Mouse (Mus musculus): ENCODE results near the gene Gm49361. TPM values are rescaled to one million over a fixed set of nuclear protein-coding genes. Genes with fewer than 3 reads are reported as not detected.

The Gm49361 gene
- total RNA-seq, 2 experiments from 2014 or later, result 1.7 to 3.2 TPM

DNA sequence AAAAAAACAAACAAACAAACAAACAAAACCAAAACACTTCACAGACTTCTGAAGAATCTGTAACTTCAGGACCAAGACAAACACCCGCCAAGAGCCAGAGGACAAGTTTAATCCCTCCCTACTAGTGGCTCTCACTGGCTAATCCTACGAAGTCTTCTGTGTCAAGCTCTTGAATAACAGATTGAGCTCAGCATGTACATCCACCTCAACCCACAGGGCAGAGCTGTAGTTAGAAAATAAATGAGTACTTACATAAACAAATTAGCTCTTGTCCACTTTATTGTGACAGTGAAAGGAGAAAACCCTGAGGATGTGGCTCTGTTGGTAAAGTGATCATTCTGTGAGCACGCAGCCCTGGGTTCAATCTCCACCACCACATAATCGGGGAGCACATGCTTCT, 124.2 kb downstream of the Gm49361 start:
- DNase-seq (ENCODE audit: low spot score in 2 of 2), result no peak

DNA sequence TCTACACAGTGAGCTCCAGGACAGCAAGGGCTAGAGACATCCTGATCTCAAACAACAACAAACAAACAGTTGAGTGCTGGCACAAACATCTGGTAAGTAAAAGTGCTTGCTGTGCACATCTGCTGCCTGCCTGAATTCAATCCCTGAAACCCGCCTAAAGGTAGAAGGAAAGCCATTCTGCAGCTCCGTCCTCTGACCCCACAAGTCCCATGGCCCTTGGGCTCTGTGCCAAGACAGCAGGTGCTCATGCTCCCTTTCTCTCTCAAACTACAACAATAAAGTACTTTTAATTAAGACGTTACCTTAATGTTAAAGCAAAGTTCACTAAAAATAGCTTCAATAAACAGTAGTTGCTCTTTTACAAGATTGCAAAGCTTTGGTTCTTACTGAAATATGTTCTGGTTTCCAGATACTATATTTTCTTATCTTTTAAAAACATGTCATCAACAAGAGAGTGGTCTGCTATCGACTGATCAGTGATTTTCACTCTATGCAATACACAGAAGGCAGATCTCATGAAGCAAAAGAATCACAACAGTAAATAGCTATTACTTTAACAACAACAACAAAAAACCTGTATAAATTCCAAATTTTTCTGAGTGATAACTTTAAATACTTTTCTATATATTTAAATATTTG, 125.2 kb downstream of the Gm49361 start:
- DNase-seq (ENCODE audit: low spot score in 2 of 2), result no peak

DNA sequence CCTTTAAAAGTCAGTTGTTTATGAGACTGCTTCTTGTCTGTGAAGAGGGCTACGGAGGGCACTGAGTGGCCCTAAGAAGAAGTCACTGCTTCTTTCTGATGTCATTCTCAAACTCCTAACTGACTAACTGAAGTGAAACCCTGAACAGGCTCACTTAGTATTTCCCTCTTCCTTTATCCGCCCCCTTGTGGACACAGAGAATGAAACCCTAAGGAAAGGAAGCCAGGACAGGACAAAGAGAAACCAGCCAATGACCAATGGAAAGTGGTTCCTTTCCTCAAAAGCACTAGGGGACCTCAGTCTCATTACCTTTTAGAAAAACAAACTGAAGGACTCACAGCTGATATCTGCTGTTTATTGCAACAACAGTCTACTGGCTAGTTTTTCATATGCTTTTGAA, 126.4 kb downstream of the Gm49361 start:
- no peak for DNase-seq (ENCODE audit: low spot score in 2 of 2)

DNA sequence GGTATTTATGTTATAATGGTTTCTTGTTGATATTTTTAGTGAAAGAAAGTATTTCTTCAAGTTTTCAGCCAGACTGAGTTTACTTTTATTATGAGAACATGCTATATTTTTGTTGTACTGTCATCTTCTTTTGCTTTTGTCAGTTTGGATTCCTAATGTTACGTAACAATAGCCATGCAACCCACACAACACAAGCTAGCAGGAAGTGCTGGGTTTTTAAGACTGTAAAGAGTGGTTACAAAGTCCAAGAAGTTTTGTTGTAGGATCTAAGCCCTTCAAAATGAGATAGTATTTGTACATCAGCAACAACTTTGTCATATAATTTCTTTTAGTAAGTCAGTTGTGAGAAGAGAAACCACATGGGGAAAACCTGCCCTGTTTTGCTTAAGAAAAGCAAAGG, 128.2 kb downstream of the Gm49361 start:
- DNase-seq (ENCODE audit: low spot score in 2 of 2), result no peak

DNA sequence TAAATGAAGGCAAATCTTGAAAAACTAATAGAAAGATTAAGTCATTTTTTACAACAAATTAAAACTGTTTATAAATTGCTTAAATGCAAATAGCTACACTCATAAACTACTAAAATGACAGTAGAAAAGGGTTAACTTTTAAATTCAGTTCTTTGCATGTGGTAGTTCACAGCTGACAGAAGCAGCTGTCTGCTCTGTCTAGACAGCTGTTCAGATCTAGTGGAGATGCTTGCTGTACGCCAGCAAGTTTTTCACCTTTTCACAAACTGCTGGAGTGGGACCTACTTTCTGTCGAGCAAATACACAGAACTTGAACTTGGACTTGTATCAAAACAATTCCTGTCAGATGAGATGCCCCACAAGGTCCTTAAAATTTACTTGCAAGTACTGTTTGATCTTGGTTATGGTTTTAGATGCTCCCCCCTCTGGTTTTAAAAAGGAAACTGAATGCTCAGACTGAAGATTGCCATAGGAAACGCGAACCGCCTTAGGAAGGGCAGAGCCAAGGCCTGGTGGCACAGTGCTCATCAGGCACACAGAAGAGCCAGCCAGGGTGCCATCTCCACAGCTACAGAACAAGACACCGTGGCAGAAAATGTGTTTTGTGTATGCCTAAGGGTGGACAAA, 129.5 kb downstream of the Gm49361 start:
- DNase-seq (ENCODE audit: low spot score in 2 of 2), result no peak

DNA sequence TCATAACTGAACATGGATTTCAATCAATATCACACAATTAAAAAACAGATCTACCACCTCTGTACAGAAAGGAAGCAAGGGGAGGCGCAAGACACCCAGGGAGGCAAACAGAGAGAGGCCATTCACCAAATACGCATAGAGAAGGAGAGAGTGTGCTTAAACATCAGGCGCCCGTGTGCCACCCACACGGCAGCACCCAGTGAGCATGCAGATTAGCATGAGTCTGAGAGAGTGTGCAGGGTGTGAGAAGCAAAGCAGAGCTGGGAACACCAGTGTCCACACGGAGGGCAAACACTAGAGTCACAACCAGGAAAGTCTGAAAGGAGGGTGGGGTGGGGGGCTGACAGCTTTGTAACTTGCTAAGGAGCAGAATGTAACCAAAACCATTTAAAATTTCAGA, 130.1 kb downstream of the Gm49361 start:
- DNase-seq (ENCODE audit: low spot score in 2 of 2), result no peak

DNA sequence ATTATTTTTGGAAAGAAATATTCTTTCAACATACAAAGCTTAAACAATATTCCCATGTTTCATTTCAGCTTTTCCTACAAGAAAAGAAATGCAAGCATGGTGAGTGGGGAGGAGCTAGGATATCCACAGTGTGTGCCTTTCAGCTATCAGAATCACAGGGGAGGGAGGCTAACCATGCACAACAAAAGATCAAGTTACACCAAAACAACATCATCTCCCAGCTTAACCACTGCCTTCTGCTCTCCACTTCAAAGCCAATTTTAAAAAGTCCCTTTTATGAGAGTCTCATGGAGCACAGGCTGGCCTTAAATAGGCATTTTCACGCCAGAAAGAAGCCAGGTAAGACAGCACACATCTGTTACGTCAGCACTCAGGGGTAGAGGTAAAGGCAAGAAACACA, 134.9 kb downstream of the Gm49361 start:
- DNase-seq (ENCODE audit: low spot score in 2 of 2), result no peak

DNA sequence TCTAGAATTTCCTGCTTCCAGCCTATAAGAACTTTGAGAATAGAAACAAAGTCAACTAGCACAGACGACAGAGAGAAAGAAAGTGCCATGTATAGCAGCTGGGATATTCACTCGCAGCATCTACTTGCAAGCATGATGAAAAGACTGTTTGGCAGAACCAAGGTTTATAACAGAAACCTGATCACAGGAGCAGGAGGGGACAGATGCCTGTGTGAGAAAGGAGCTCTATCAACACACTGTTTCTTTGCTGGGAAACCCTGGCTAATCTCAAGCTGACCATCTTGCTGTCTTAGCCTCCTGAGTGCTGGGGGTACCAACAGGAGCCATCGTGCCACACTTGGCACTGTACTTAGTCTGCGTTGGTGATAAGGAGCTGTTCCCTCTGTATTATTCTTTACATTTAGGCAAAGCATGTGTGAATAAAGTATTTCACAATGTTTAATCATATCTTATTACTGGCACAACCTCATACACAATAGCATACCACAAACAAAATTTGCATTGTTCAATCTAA, 136.0 kb downstream of the Gm49361 start:
- no peak for DNase-seq (ENCODE audit: low spot score in 2 of 2)

DNA sequence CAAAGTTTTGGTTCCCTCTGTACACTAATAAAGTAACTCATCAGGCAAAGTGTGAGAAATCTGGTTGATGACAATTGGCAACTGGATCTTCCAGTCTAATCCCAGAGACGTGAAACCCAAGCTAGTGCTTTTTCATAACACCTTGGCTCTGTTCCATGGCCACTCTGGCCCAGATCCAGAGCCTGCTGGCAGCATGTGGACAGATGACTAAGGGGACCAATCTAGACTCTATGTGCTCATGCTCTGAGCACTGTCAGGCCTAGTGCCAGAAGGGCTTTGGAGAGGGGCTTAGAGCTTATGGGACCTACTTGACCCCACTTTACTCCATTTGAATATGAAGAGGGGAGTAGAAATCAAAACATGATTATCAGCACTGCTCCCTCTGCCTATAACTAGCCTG, 138.4 kb downstream of the Gm49361 start:
- peak; percentile 85 to 88 for DNase-seq (ENCODE audit: low spot score in 2 of 2)

DNA sequence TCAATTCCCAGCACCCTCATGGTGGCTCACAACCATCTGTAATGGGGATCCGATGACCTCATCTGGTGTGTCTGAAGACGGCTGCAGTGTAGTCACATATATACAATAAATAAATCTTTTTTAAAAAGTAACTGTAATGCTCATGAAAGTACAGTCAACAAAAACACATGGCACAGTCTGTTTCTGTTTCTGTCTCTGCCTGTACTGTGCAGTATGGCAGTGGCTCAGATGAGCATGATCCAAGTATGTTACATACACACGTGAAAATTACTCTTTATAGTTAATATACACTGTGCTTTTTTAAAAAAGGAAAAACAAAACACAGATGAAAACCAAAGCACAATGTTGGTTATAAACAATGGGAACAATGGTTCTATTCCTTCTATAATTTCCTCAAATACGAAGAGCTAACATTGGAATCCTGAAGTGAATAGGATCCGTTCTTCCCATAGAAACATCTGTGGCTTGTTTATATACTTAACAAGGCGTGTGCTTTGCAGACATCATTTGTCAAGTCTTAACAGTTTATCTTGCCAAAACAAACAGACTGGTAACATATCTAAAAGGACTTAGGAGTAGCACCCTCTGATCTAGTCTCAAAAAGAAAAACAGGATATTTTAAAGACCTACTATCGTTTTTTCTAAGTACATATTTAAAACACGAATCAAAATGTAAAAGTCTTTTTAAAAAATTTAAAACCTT, 139.1 kb downstream of the Gm49361 start:
- DNase-seq (ENCODE audit: low spot score in 2 of 2), result no peak

DNA sequence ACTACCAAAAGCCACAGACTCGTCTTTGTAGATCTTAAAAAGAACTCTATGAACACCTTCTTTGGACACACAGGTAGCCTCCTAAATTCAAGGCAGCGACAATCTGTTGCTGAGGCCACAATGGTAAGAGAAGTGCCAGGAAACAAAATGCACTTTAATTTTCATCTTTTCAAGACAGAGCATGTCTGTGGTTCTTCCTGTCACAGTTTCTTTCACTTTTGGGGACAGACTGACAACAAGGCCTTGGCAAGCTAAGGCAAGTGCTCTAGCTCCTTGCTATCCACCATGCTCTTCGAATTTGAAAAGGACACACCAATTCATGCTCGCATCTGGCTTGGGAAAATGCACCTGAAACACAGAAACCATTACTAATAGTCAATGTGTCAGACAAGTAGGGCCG, 152.6 kb downstream of the Gm49361 start:
- no peak for DNase-seq (ENCODE audit: low spot score in 2 of 2)

Other genes with a start within 250 kb of the Gm49361 start
- 1 to 10 TPM; 4.7 to 4.8 TPM for gene Il17d, start 221.3 kb downstream of the Gm49361 start, total RNA-seq (2021)
- 10 to 100 TPM; 24.5 to 29.4 TPM for gene Eef1akmt1, start 174.5 kb downstream of the Gm49361 start, total RNA-seq (2021)
- gene Xpo4, start 80.7 kb downstream of the Gm49361 start, total RNA-seq (2021), result 10 to 100 TPM; 31.6 to 35.5 TPM
- 10 to 100 TPM; 33.5 to 35.8 TPM for gene Lats2, start 12.3 kb upstream of the Gm49361 start, total RNA-seq (2021)
- 10 to 100 TPM; 62.5 to 77.9 TPM for gene Sap18, start 52.1 kb upstream of the Gm49361 start, total RNA-seq (2021)
- 10 to 100 TPM in 1 of 2 experiments, 1 to 10 TPM in 1; 8.0 to 11.4 TPM for gene Ska3, start 80.1 kb upstream of the Gm49361 start, total RNA-seq (2021)
- gene Mrpl57, start 80.1 kb upstream of the Gm49361 start, total RNA-seq (2021), result 100 to 1,000 TPM; 101 to 107 TPM
- gene Zdhhc20, start 144.2 kb upstream of the Gm49361 start, total RNA-seq (2021), result 10 to 100 TPM; 53.8 to 61.9 TPM